Mouse (Mus musculus): ENCODE data around the gene Aldh3a2. TPM values are rescaled to one million over a fixed set of nuclear protein-coding genes. Genes with fewer than 3 reads are reported as not detected.

Aldh3a2 gene
- polyA plus RNA-seq, 1 experiment from 2014 or later: 30.2 TPM

- DNase-seq (no peak), ATAC-seq (ENCODE audit: low FRiP score, low TSS enrichment) (no peak)
- H3K4me2 ChIP-seq (ENCODE audit: low read length): no peak overlapping the region
- H3K27ac ChIP-seq (replicated peaks; ENCODE audit: low read depth, low read length): no peak overlapping the region
- no peaks in the 10 kb centered on the region for H3K27me3 ChIP-seq (ENCODE audit: control insufficient read depth, insufficient read depth, low read length)
- H3K4me1 ChIP-seq (ENCODE audit: control insufficient read depth, insufficient read depth, low read length): no peaks in the 10 kb centered on the region
- no peak overlapping the region for H3K4me3 ChIP-seq (replicated peaks; ENCODE audit: low read depth, low read length)
- WGBS: 68% methylated on average over 3 of the region's 3 CpGs
- H3K36me3 ChIP-seq (ENCODE audit: control insufficient read depth, insufficient read depth, low read length): no peaks in the 10 kb centered on the region
- no peak overlapping the region for H3K9ac ChIP-seq (replicated peaks; ENCODE audit: low read length)
- no peaks in the 10 kb centered on the region for H3K9me3 ChIP-seq (ENCODE audit: control insufficient read depth, low read length)
These were observed 32.9 kb upstream of the Aldh3a2 start for GRCm38 (mm10) chr11:61300205-61300604.

- 89% methylated on average over 2 of the region's 2 CpGs for WGBS
- no peaks in the 10 kb centered on the region for H3K36me3 ChIP-seq (ENCODE audit: control insufficient read depth, insufficient read depth, low read length)
- no peak overlapping the region for H3K4me3 ChIP-seq (replicated peaks; ENCODE audit: low read depth, low read length)
- no peak overlapping the region for H3K27ac ChIP-seq (replicated peaks; ENCODE audit: low read depth, low read length)
- DNase-seq (no peak), ATAC-seq (ENCODE audit: low FRiP score, low TSS enrichment) (no peak)
- no peaks in the 10 kb centered on the region for H3K27me3 ChIP-seq (ENCODE audit: control insufficient read depth, insufficient read depth, low read length)
- no peaks in the 10 kb centered on the region for H3K4me1 ChIP-seq (ENCODE audit: control insufficient read depth, insufficient read depth, low read length)
- H3K4me2 ChIP-seq (ENCODE audit: low read length): no peak overlapping the region
- no peaks in the 10 kb centered on the region for H3K9me3 ChIP-seq (ENCODE audit: control insufficient read depth, low read length)
- no peak overlapping the region for H3K9ac ChIP-seq (replicated peaks; ENCODE audit: low read length)
These were observed 30.6 kb upstream of the Aldh3a2 start for GRCm38 (mm10) chr11:61297901-61298300.

GRCm38 (mm10) chr11:61297326-61297725, 30.1 kb upstream of the Aldh3a2 start:
- H3K9me3 ChIP-seq (ENCODE audit: control insufficient read depth, low read length): no peaks in the 10 kb centered on the region
- H3K27me3 ChIP-seq (ENCODE audit: control insufficient read depth, insufficient read depth, low read length): no peaks in the 10 kb centered on the region
- H3K4me3 ChIP-seq (replicated peaks; ENCODE audit: low read depth, low read length): no peak overlapping the region
- no peak for DNase-seq
- H3K27ac ChIP-seq (replicated peaks; ENCODE audit: low read depth, low read length): no peak overlapping the region
- WGBS: 81% methylated on average over 2 of the region's 2 CpGs
- H3K36me3 ChIP-seq (ENCODE audit: control insufficient read depth, insufficient read depth, low read length): no peaks in the 10 kb centered on the region
- no peak for ATAC-seq (ENCODE audit: low FRiP score, low TSS enrichment)
- no peak overlapping the region for H3K4me2 ChIP-seq (ENCODE audit: low read length)
- no peak overlapping the region for H3K9ac ChIP-seq (replicated peaks; ENCODE audit: low read length)
- no peaks in the 10 kb centered on the region for H3K4me1 ChIP-seq (ENCODE audit: control insufficient read depth, insufficient read depth, low read length)

GRCm38 (mm10) chr11:61296556-61296955, 29.3 kb upstream of the Aldh3a2 start:
- no peak for ATAC-seq (ENCODE audit: low FRiP score, low TSS enrichment)
- H3K4me1 ChIP-seq (ENCODE audit: control insufficient read depth, insufficient read depth, low read length): no peaks in the 10 kb centered on the region
- H3K9me3 ChIP-seq (ENCODE audit: control insufficient read depth, low read length): no peaks in the 10 kb centered on the region
- WGBS: 25% methylated on average over 1 of the region's 1 CpGs
- no peak overlapping the region for H3K4me3 ChIP-seq (replicated peaks; ENCODE audit: low read depth, low read length)
- H3K27ac ChIP-seq (replicated peaks; ENCODE audit: low read depth, low read length): no peak overlapping the region
- H3K36me3 ChIP-seq (ENCODE audit: control insufficient read depth, insufficient read depth, low read length): no peaks in the 10 kb centered on the region
- no peak for DNase-seq
- H3K27me3 ChIP-seq (ENCODE audit: control insufficient read depth, insufficient read depth, low read length): no peaks in the 10 kb centered on the region
- no peak overlapping the region for H3K4me2 ChIP-seq (ENCODE audit: low read length)
- no peak overlapping the region for H3K9ac ChIP-seq (replicated peaks; ENCODE audit: low read length)

DNA sequence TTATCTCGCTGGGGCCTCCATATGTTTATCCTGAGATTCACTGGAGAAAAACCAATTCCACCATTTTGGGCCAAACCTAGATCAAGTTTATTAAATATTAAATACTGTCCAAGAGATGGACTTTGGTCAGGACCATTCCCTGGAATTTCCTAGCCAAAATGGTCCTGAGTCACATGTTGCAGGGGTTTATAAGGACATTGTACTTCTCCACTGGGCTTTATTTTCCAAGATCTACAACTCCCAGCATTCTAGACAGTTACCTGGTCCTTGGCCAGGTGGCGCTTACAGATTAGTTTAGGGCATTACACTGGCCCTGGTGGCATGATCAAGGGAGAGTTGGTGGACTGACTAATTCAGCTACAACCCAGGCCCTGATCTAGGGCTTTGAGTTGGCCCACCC, 28.3 kb upstream of the Aldh3a2 start:
- WGBS: 95% methylated on average over 2 of the region's 2 CpGs
- no peaks in the 10 kb centered on the region for H3K9me3 ChIP-seq (ENCODE audit: control insufficient read depth, low read length)

DNA sequence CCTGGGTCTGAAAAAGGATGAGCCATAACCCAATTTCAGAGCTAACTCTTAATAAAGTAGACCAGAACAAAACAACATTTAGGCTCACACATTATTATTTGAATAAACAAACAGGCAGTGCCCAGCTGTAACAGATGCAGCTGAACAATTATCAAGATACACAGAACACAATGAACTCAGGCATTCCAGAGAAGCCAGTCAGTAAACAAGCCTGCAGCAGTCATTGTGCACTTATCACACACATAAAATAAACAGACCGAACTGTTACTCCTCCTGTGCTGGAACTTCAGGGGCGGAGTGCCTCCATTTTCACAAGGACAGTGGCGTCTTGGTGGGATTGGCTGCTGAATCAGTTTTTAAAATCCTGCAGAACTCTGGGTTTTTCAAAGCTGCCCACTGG, 27.2 kb upstream of the Aldh3a2 start:
- Histone ChIP-seq H3K9me3 (ENCODE audit: control insufficient read depth, low read length) (no peaks in the 10 kb centered on the region), H3K27me3 (ENCODE audit: control insufficient read depth, insufficient read depth, low read length) (no peaks in the 10 kb centered on the region), H3K4me3 (replicated peaks; ENCODE audit: low read depth, low read length) (no peak overlapping the region), H3K4me2 (ENCODE audit: low read length) (no peak overlapping the region), H3K9ac (replicated peaks; ENCODE audit: low read length) (no peak overlapping the region), H3K27ac (replicated peaks; ENCODE audit: low read depth, low read length) (no peak overlapping the region), H3K36me3 (ENCODE audit: control insufficient read depth, insufficient read depth, low read length) (no peaks in the 10 kb centered on the region), H3K4me1 (ENCODE audit: control insufficient read depth, insufficient read depth, low read length) (no peaks in the 10 kb centered on the region)
- ATAC-seq (ENCODE audit: low FRiP score, low TSS enrichment) (no peak), DNase-seq (no peak)
- WGBS: 90% methylated on average over 3 of the region's 3 CpGs

More for the DNA sequence above, 28.3 kb upstream of the Aldh3a2 start:
- no peak for ATAC-seq (ENCODE audit: low FRiP score, low TSS enrichment)
- H3K4me2 ChIP-seq (ENCODE audit: low read length): no peak overlapping the region
- no peak overlapping the region for H3K4me3 ChIP-seq (replicated peaks; ENCODE audit: low read depth, low read length)
- no peak overlapping the region for H3K27ac ChIP-seq (replicated peaks; ENCODE audit: low read depth, low read length)
- H3K4me1 ChIP-seq (ENCODE audit: control insufficient read depth, insufficient read depth, low read length): no peaks in the 10 kb centered on the region
- H3K9ac ChIP-seq (replicated peaks; ENCODE audit: low read length): no peak overlapping the region
- no peaks in the 10 kb centered on the region for H3K27me3 ChIP-seq (ENCODE audit: control insufficient read depth, insufficient read depth, low read length)
- DNase-seq: no peak
- H3K36me3 ChIP-seq (ENCODE audit: control insufficient read depth, insufficient read depth, low read length): no peaks in the 10 kb centered on the region

DNA sequence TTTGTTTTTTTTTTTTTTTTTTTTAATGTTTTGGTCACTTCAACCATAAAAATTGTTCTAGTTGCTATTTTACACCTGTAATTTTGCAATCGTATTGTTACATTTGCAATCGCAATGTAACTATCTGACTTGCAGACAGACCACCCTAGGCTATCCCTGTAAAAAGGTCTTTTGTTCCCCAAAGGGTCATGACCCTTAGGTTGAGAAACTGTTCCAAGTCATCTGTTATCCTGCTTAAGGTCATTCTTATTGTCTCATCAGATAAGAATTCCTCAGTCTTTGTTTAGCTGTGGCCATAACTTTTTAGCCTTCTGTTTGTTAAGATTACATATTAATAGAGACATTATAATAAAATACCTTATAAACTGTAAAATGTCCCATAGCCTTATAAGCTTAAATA, 26.0 kb upstream of the Aldh3a2 start:
- no peak for DNase-seq

GRCm38 (mm10) chr11:61284323-61284722, 17.1 kb upstream of the Aldh3a2 start:
- no peak overlapping the region for H3K4me2 ChIP-seq (ENCODE audit: low read length)
- no peak overlapping the region for H3K4me3 ChIP-seq (replicated peaks; ENCODE audit: low read depth, low read length)
- H3K4me1 ChIP-seq (ENCODE audit: control insufficient read depth, insufficient read depth, low read length): no peaks in the 10 kb centered on the region
- no peaks in the 10 kb centered on the region for H3K27me3 ChIP-seq (ENCODE audit: control insufficient read depth, insufficient read depth, low read length)
- WGBS: 87% methylated on average over 6 of the region's 6 CpGs
- ATAC-seq (ENCODE audit: low FRiP score, low TSS enrichment): no peak
- no peak overlapping the region for H3K9ac ChIP-seq (replicated peaks; ENCODE audit: low read length)
- no peak for DNase-seq
- no peaks in the 10 kb centered on the region for H3K36me3 ChIP-seq (ENCODE audit: control insufficient read depth, insufficient read depth, low read length)
- H3K27ac ChIP-seq (replicated peaks; ENCODE audit: low read depth, low read length): no peak overlapping the region
- H3K9me3 ChIP-seq (ENCODE audit: control insufficient read depth, low read length): no peaks in the 10 kb centered on the region

More for the DNA sequence above, 26.0 kb upstream of the Aldh3a2 start:
- H3K4me3 ChIP-seq (replicated peaks; ENCODE audit: low read depth, low read length): no peak overlapping the region
- no peaks in the 10 kb centered on the region for H3K36me3 ChIP-seq (ENCODE audit: control insufficient read depth, insufficient read depth, low read length)
- ATAC-seq (ENCODE audit: low FRiP score, low TSS enrichment): no peak
- no peaks in the 10 kb centered on the region for H3K9me3 ChIP-seq (ENCODE audit: control insufficient read depth, low read length)
- no peaks in the 10 kb centered on the region for H3K27me3 ChIP-seq (ENCODE audit: control insufficient read depth, insufficient read depth, low read length)
- H3K9ac ChIP-seq (replicated peaks; ENCODE audit: low read length): no peak overlapping the region
- no peaks in the 10 kb centered on the region for H3K4me1 ChIP-seq (ENCODE audit: control insufficient read depth, insufficient read depth, low read length)
- 44% methylated on average over 2 of the region's 2 CpGs for WGBS
- no peak overlapping the region for H3K4me2 ChIP-seq (ENCODE audit: low read length)
- no peak overlapping the region for H3K27ac ChIP-seq (replicated peaks; ENCODE audit: low read depth, low read length)

DNA sequence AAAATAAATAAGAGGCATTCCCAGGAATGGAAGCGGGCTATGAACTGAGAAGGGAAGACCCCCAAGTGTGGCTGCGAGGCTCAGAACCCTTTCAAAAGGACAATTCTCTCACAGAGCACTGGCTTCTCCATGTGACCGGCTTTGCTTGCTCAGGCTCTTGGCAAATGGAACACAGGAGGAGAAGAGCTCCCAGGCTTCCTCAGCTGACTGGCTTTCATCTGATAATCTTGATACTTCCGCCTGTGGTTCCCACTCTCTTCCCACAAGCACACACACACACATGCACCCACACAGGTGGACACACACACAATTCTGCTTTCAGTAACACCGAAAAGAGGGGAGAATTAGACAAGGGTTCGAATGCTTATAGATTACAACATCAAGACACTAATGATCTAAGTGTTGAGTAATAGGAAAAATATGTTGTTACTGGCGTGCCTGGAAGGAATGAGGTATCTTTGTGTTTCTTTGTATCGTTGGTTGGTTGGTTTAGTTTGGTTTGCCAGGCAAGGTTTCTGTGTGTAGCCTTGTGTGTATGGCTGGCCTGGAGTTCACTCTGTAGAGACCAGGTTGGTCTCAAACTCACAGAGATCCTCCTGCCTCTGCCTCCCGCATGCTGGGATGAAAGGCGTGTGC, 16.3 kb upstream of the Aldh3a2 start:
- H3K27me3 ChIP-seq (ENCODE audit: control insufficient read depth, insufficient read depth, low read length): no peaks in the 10 kb centered on the region
- ATAC-seq (ENCODE audit: low FRiP score, low TSS enrichment) (no peak), DNase-seq (no peak)
- no peaks in the 10 kb centered on the region for H3K4me1 ChIP-seq (ENCODE audit: control insufficient read depth, insufficient read depth, low read length)
- no peak overlapping the region for H3K4me3 ChIP-seq (replicated peaks; ENCODE audit: low read depth, low read length)
- H3K27ac ChIP-seq (replicated peaks; ENCODE audit: low read depth, low read length): no peak overlapping the region
- no peaks in the 10 kb centered on the region for H3K36me3 ChIP-seq (ENCODE audit: control insufficient read depth, insufficient read depth, low read length)
- no peak overlapping the region for H3K9ac ChIP-seq (replicated peaks; ENCODE audit: low read length)
- H3K4me2 ChIP-seq (ENCODE audit: low read length): no peak overlapping the region
- WGBS: 88% methylated on average over 10 of the region's 10 CpGs
- H3K9me3 ChIP-seq (ENCODE audit: control insufficient read depth, low read length): no peaks in the 10 kb centered on the region

Data from midbrain, embryonic 14.5 days (tissue).